Mouse (Mus musculus) heart, postnatal 0 days (tissue): ENCODE measurements around the gene Ppp1r9b.

Source experiments
- CTCF ChIP-seq: IDR thresholded peaks from 2 replicates; pipeline ENCODE4 v1.5.1; 2016; ENCODE audit warnings: antibody characterized with exemption, control low read depth, low read depth
- EP300 ChIP-seq: IDR thresholded peaks from 2 replicates; pipeline ENCODE4 v1.6.1; 2016; ENCODE audit warnings: antibody characterized with exemption, low read depth

GRCm38 (mm10) chr11:95010141-95010739, 19.4 kb downstream of the Ppp1r9b start:
- no peak for TF ChIP-seq CTCF
- no peak for TF ChIP-seq EP300
